Mouse (Mus musculus) frontal cortex, postnatal 36 days (tissue): Measurements from ENCODE around the gene Whrn.

Experiments used
- DNase-seq, 2 experiments: peaks; one replicate each; pipeline ENCODE4 v3.0.0; 2022; ENCODE audit warnings: low spot score in 2 of 2

Whrn gene

DNA sequence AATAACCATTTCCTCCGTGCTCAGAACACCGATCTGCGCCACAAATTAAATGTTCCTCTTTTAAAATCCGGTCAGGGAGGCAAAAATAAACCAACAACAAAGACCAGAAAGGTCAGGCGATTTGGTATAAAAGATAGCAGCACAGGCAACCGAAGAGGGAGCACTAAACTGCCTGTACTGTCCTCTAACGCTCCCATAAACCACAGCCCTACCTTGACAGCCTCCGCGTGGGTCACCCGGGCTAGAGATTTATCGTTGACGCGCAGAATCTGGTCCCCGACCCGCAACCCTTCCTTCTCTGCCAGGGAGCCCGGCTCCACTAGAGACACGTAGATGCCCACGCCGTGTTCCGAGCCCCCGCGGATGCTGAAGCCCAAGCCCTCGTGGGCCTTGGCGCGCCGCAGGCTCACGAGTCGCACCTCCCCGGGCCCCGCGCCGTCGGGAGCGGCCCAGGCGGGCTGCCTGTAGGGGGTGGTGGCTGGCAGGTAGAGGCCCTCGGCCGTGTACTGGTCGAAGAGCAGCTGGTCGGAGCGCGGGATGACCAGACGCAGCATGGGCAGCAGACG is 1.3 kb downstream of the Whrn start:
- DNase-seq, result no peak

- DNase-seq, result peak; percentile 30 to 49
Measured at GRCm38 (mm10) chr4:63493351-63494121, 2.3 kb downstream of the Whrn start.

- DNase-seq, result no peak
Measured at GRCm38 (mm10) chr4:63491521-63491920, 4.3 kb downstream of the Whrn start.

DNA sequence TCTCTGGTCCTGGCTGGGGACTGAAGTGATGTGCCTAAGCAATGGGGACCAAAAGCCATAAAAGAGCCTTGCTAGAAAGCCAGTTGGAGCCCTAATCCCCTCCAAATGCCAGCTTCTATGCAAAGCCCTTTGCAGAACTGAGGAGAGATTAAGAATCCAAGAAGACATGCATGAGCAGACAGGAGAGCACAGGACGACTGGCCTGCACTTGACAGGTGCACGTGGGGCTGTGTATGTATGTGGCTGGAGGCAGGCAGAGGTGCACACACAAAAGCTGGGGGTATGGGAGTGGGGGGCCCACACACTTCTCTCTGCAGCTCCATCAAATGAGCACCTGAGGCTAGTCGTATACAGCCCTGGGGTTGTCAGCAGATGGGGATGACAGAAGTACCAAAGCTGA is 5.6 kb downstream of the Whrn start:
- no peak for DNase-seq

DNA sequence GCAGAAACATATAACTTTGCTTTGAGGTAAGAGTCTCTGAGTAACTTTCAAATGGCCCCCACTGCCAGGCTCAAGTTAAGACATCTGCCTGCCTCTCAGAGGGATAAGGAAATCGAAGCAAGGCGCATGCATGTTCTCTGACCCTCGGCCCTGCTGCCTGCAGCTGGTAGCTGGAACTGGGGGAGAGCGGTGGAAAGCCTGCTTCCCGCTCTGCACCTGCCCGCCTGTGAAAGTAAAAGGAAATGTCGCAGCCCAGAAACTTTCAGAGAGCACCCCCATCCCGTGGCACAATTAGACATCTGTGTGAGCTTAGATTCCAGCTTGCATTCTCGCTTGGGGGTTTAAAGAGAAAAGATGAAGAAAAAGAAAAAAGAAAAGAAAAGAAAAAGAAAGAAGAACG is 6.1 kb downstream of the Whrn start:
- no peak for DNase-seq

- DNase-seq, result no peak
Measured at GRCm38 (mm10) chr4:63487916-63488315, 7.9 kb downstream of the Whrn start.

DNA sequence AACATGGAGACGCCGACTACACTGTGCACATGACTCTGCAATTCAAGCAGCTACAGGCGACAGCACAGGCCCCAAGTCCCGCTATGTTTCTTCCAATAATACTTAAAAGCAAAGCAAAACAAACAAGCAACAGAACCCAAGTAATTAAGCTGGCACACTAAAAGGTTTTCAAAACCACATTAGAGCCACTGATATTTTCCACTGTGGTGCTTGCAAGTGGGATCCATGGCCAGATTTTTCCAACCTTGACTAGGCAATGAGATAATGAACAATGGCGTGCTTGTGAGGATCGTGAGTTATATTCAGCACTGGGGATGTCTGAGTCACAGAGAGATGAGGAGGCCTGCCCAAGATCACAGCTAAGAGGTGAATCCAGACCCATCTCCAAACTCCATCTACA is 8.5 kb downstream of the Whrn start:
- no peak for DNase-seq

DNA sequence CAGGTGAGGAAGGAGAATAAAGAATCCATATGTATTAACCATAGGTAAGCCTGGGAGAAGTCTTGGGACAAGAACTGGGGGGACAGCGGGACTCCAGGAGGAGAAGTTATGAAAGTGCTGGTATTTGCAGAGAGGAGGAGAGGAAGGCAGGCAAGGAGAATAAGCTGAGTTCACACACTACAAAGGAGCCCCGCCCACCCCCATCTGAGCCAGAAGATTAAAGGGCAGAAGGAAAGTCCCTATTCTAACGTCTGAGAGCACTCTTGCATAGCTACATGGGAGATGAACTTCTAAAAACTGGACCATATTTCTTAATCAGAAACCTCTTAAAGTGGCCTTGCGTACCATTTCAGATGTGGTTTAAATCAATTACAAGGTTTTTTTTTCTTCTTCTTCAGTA is 9.3 kb downstream of the Whrn start:
- DNase-seq, result no peak

DNA sequence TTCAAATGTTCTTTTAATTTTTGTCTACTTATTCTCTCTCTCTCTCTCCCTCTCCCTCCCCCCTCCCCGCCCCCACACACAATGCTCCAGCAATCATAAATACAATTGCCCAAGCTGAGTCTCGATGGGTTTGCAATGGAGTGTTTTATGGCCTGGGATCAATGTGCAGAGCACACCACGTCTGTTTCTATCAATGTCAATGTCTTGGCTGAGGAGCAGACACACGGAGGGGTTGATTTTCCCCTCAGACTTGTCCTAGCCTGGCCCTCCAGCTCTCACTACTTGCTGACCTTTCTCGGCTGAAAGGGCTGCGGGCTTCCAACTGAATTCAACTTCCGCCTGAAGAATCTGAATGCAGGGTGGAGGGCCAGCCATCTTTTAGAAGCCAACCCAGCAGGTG is 12.1 kb downstream of the Whrn start:
- no peak for DNase-seq

DNA sequence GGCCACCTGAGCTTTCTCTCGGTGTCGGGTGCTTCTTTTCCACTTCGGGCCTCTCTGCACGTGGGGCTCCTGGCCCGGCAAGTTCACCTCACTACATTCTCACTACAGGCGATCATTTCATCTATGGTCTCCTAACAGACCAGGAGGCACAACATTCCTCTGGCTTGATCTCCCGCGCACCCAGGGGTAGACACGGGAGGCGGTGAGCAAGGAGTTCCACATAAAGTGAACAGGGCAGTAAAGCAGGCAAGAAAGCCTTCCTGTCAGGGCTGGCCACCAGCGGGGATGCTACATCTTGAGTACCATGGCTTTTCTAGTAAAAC is 15.0 kb downstream of the Whrn start:
- no peak for DNase-seq

DNA sequence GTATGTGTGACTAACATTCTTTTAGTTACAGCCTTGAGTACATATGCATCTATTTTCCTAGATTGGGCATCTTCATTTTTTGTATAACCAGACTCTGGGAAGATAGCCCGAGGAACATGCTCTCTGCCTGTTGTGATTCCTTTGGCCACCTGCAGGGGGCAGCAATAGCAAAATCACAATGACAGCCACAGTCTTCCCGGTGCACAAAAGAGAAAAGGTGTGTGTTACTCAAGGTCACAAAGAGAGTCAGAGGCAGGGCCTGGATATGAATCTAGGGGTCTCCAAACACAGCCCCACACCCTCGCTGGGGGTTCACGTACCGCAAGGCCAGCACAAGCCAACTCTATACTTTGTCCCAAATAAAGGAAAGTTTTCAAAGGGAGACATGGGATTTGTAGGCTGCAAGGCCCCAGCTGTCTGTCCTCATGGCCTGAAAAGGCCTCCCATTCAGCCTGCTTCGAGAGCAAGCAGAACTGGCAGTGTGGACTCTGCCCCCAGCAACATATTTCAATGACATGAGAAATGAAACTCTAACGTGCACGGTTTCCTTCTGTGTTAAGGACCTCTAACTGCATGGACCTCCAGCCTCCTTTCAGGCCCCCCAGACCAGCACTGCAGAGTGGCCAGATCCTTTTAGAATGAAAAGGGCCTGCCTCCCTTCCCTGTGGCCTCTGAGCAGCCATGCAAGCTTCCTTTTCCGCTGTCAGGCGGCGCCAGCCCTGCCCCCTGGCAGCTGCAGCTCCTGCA is 15.5 kb downstream of the Whrn start:
- DNase-seq, result peak; percentile 35 to 63

- no peak for DNase-seq
Measured at GRCm38 (mm10) chr4:63478036-63478435, 17.8 kb downstream of the Whrn start.

- DNase-seq, result no peak
Measured at GRCm38 (mm10) chr4:63476891-63477290, 18.9 kb downstream of the Whrn start.

GRCm38 (mm10) chr4:63475208-63475607 is 20.6 kb downstream of the Whrn start:
- DNase-seq, result no peak

DNA sequence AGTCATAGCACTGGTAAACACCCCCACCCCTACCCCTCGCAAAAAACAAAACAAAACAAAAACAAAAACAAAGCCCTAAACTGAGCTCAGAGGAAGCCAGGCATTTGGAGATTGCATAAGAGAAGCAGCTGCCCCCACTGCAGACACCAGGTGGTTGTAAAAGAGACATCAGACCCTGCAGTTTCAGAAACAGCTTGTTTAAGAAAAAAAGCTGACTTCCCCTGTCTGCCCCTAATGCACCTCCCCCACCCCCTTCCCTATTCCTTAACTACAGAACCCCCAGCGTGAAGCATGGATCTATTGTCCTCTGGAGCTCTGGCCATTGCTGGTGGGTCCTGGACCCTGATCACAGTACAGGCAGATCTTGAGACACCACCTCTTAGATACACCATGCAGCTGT is 21.4 kb downstream of the Whrn start:
- DNase-seq, result no peak

- no peak for DNase-seq
Measured at GRCm38 (mm10) chr4:63467338-63467737, 28.5 kb downstream of the Whrn start.

- DNase-seq, result no peak
Measured at GRCm38 (mm10) chr4:63466192-63466591, 29.6 kb downstream of the Whrn start.

- DNase-seq, result no peak
Measured at GRCm38 (mm10) chr4:63460876-63461525, 34.8 kb downstream of the Whrn start.

- peak; percentile 17 to 20 for DNase-seq
Measured at GRCm38 (mm10) chr4:63459141-63459789, 36.5 kb downstream of the Whrn start.

- DNase-seq, result no peak
Measured at GRCm38 (mm10) chr4:63456547-63456946, 39.2 kb downstream of the Whrn start.

DNA sequence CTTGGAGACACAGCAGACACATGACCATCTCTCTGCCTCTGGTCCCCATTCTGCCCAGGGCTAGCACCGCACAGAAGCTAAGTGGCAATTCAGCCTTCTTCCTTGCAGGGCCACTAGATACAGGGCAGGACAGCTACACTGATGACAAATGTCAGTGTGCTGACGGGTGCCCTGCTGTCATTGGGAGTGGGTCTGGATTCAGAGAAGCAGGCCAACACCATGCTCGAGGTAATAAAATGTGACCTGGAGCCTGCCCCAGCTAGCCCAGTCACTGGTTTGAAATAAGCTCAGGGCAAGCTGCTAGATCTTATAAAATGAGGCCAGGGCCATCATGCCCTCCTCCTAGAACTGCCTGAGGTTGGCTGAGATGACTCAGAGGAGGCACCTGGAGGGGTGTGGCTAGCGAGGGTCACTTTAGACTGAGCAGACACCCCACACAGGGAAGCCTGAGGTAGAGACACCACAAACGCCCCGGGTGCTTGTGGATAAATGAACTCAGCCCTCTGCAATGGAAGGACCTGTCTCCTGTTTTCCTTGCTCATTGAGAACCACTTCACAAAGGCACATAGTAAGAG is 41.8 kb downstream of the Whrn start:
- DNase-seq, result no peak

DNA sequence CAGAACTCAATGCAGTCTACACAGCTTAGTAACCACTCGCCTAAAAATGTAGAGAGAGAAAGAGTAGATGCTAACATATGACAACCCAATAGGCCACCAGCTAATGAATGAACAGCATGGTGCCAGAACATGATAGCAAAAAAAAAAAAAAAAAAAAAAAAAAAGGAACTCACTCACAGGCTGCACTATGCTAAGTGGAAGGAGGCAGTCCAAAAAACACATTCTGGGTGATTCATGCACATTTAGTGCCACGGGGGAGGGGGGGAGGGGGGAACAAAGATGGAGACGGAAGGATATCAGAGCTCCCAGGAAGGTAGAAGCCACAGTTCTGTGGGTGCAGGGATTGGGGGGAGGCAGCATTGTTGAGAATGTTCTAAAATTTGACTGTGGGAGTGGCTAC is 43.2 kb downstream of the Whrn start:
- DNase-seq, result no peak
